Mouse (Mus musculus) ES-Bruce4 (cell line): ENCODE results near the gene Nhp2.

ENCODE experiments used
- CTCF ChIP-seq: IDR thresholded peaks from one replicate; pipeline ENCODE4 v1.8.1; 2011; ENCODE audit warnings: low read depth, low read length
- EP300 ChIP-seq: IDR thresholded peaks from 2 replicates; pipeline ENCODE4 v1.6.1; 2011; ENCODE audit warnings: low read depth, low read length; ENCODE audit not compliant: insufficient read depth
- POLR2A ChIP-seq: IDR thresholded peaks from one replicate; pipeline ENCODE4 v1.8.1; 2011; ENCODE audit warnings: low read length; ENCODE audit not compliant: insufficient read depth

- TF ChIP-seq CTCF (no peak), POLR2A (no peak), EP300 (no peak)
Measured at GRCm38 (mm10) chr11:51577587-51577986, 41.9 kb upstream of the Nhp2 start.
